In genomic region chr7:66365411-66365810, GRCm38 (mm10) we compare ENCODE assay signal across 30 mouse cellular contexts. TPM values are rescaled to one million over a fixed set of nuclear protein-coding genes. Genes with fewer than 3 reads are reported as not detected.
A peak's percentile ranks its signal among the peaks of the same experiment; 100 is the strongest.
DNase-seq lines count a peak whose midpoint lies in the region; ATAC-seq and TF ChIP-seq lines count a peak whose summit lies in the region.
"Had no signal": no experiment of that assay in that cellular context is flagged by ENCODE, and none has a peak within 500 bp of the region (broad histone marks: within the 10 kb centered on the region; RNA-seq: fewer than 3 reads in every experiment).

No protein-coding gene starts in this region.

- H3K9ac ChIP-seq in embryonic facial prominence, embryonic 13.5 days = no peak overlapping the region
- H3K9ac ChIP-seq in heart, embryonic 11.5 days (ENCODE audit: low read depth, low read length) = no peak overlapping the region
- H3K9ac ChIP-seq in lung, embryonic 15.5 days = no peak overlapping the region
- H3K9ac ChIP-seq: embryonic facial prominence, embryonic 15.5 days; heart, embryonic 12.5 days; liver, embryonic 15.5 days; neural tube, embryonic 12.5 days had no signal

- no peak for ATAC-seq in embryonic facial prominence, embryonic 13.5 days (ENCODE audit: insufficient number of reproducible peaks, insufficient read depth, low FRiP score, low TSS enrichment, low read depth)
- ATAC-seq in heart, embryonic 11.5 days (replicated peaks; ENCODE audit: insufficient number of reproducible peaks, low FRiP score, low TSS enrichment) = no peak
- ATAC-seq in lung, embryonic 15.5 days (ENCODE audit: borderline replicate concordance, extremely low read depth, low FRiP score, low TSS enrichment) = no peak
- ATAC-seq: hindbrain, postnatal 0 days had no signal

- H3K4me1 ChIP-seq in embryonic facial prominence, embryonic 13.5 days = peaks cover 9% of the 10 kb centered on the region
- peaks cover 5% of the 10 kb centered on the region; the same call in 1 of the 2 replicates for H3K4me1 ChIP-seq in embryonic facial prominence, embryonic 10.5 days
- H3K4me1 ChIP-seq in heart, embryonic 11.5 days (ENCODE audit: control insufficient read depth, insufficient read depth, low read length) = peaks cover 5% of the 10 kb centered on the region; the same call in 1 of the 2 replicates
- peaks cover 27% of the 10 kb centered on the region; the same call in 1 of the 2 replicates for H3K4me1 ChIP-seq in lung, embryonic 15.5 days
- H3K4me1 ChIP-seq in embryonic fibroblast, embryonic 13.5 days (ENCODE audit: control insufficient read depth, insufficient read depth, low read length) = peaks cover 24% of the 10 kb centered on the region
- H3K4me1 ChIP-seq: hindbrain, embryonic 10.5 days; midbrain, embryonic 10.5 days; neural tube, embryonic 12.5 days had no signal

- 72% methylated on average over 2 of the region's 2 CpGs for WGBS in embryonic facial prominence, embryonic 13.5 days
- 84% methylated on average over 2 of the region's 2 CpGs for WGBS in embryonic facial prominence, embryonic 10.5 days
- WGBS in heart, embryonic 11.5 days (ENCODE audit: insufficient replicate concordance) = 61% methylated on average over 2 of the region's 2 CpGs
- WGBS in lung, embryonic 15.5 days = 73% methylated on average over 2 of the region's 2 CpGs

- intact Hi-C loops in heart, postnatal 10 days (cut with DNase I) = no loop called here

- no peaks in the 10 kb centered on the region for H3K27me3 ChIP-seq in embryonic facial prominence, embryonic 13.5 days
- no peaks in the 10 kb centered on the region for H3K27me3 ChIP-seq in embryonic facial prominence, embryonic 10.5 days (replicated peaks; ENCODE audit: low read depth, poor library complexity, severe bottlenecking)
- H3K27me3 ChIP-seq in heart, embryonic 11.5 days (ENCODE audit: control insufficient read depth, insufficient read depth, low read length) = no peaks in the 10 kb centered on the region
- no peaks in the 10 kb centered on the region for H3K27me3 ChIP-seq in lung, embryonic 15.5 days
- H3K27me3 ChIP-seq: embryonic facial prominence, embryonic 15.5 days; heart, embryonic 12.5 days; liver, embryonic 15.5 days; neural tube, embryonic 12.5 days had no signal

- TF ChIP-seq POLR2A in embryonic fibroblast, embryonic 13.5 days (IDR thresholded peaks at IDR 0.05; ENCODE audit: low read depth, low read length) = no peak

- H3K9me3 ChIP-seq in embryonic facial prominence, embryonic 13.5 days = peaks cover 12% of the 10 kb centered on the region
- H3K9me3 ChIP-seq in embryonic facial prominence, embryonic 10.5 days = peaks cover 16% of the 10 kb centered on the region
- H3K9me3 ChIP-seq in heart, embryonic 11.5 days (replicated peaks; ENCODE audit: control insufficient read depth, low read length) = no peaks in the 10 kb centered on the region
- peaks cover 7% of the 10 kb centered on the region; the same call in 1 of the 2 replicates for H3K9me3 ChIP-seq in lung, embryonic 15.5 days

- 0 out of 2 replicates have a peak overlapping the region, but pooled peaks have one; percentile 17 for H3K27ac ChIP-seq in embryonic facial prominence, embryonic 13.5 days
- H3K27ac ChIP-seq in embryonic facial prominence, embryonic 10.5 days (replicated peaks) = no peak overlapping the region
- no peak overlapping the region for H3K27ac ChIP-seq in heart, embryonic 11.5 days (ENCODE audit: low read depth, low read length)
- H3K27ac ChIP-seq in lung, embryonic 15.5 days = peak overlapping the region; percentile 47; the same call in 1 of the 2 replicates
- peak overlapping the region; percentile 100 for H3K27ac ChIP-seq in embryonic fibroblast, embryonic 13.5 days (ENCODE audit: insufficient read depth, low read length)
- H3K27ac ChIP-seq: embryonic facial prominence, embryonic 15.5 days; hindbrain, embryonic 10.5 days; hindbrain, postnatal 0 days; liver, embryonic 15.5 days; macrophage; midbrain, embryonic 10.5 days; neural tube, embryonic 12.5 days had no signal

- peaks cover 7% of the 10 kb centered on the region for H3K36me3 ChIP-seq in embryonic facial prominence, embryonic 13.5 days
- H3K36me3 ChIP-seq in embryonic facial prominence, embryonic 10.5 days (replicated peaks) = peaks cover 3% of the 10 kb centered on the region; the same call in 1 of the 2 replicates
- no peaks in the 10 kb centered on the region for H3K36me3 ChIP-seq in heart, embryonic 11.5 days (ENCODE audit: control insufficient read depth, insufficient read depth, low read length)
- peaks cover 15% of the 10 kb centered on the region for H3K36me3 ChIP-seq in lung, embryonic 15.5 days
- H3K36me3 ChIP-seq: G1E; hindbrain, embryonic 10.5 days; midbrain, embryonic 10.5 days; neural tube, embryonic 12.5 days had no signal

- H3K4me3 ChIP-seq in embryonic facial prominence, embryonic 13.5 days = no peak overlapping the region
- no peak overlapping the region for H3K4me3 ChIP-seq in embryonic facial prominence, embryonic 10.5 days
- H3K4me3 ChIP-seq in heart, embryonic 11.5 days (ENCODE audit: low read depth, low read length) = no peak overlapping the region
- no peak overlapping the region for H3K4me3 ChIP-seq in lung, embryonic 15.5 days
- H3K4me3 ChIP-seq in embryonic fibroblast, embryonic 13.5 days (ENCODE audit: insufficient read depth, low read length) = no peak overlapping the region
- H3K4me3 ChIP-seq: embryonic facial prominence, embryonic 15.5 days; heart, embryonic 12.5 days; hindbrain, embryonic 10.5 days; liver, embryonic 15.5 days; midbrain, embryonic 10.5 days; neural tube, embryonic 12.5 days had no signal

- no peak for DNase-seq in embryonic facial prominence, embryonic 10.5 days (ENCODE audit: low spot score)
- peak; percentile 26 to 32 for DNase-seq in heart, postnatal 10 days
- DNase-seq in lung, postnatal 14 days = no peak
- no peak for DNase-seq in spleen, postnatal 14 days (ENCODE audit: low spot score in 2 of 2)
- DNase-seq: cerebellum, adult 11 months; cerebellum, postnatal 14 days; kidney, adult 18-20 months; spleen, adult 18-20 months; thymus, adult 18-20 months had no signal

- H3K4me2 ChIP-seq in embryonic facial prominence, embryonic 13.5 days = no peak overlapping the region
- H3K4me2 ChIP-seq in heart, embryonic 11.5 days = no peak overlapping the region
- H3K4me2 ChIP-seq in lung, embryonic 15.5 days = no peak overlapping the region
- H3K4me2 ChIP-seq: embryonic facial prominence, embryonic 15.5 days; heart, embryonic 12.5 days; liver, embryonic 15.5 days; neural tube, embryonic 12.5 days had no signal

- no peak for TF ChIP-seq CTCF in embryonic fibroblast, embryonic 13.5 days (IDR thresholded peaks at IDR 0.05; ENCODE audit: borderline replicate concordance, insufficient read depth, low read length)

RNA-seq across cellular contexts. Expression of gene Gm10974, which starts 0.3 kb away (rescaled TPM):
- not detected in 2 replicates for polyA plus RNA-seq in embryonic facial prominence, embryonic 13.5 days (2015; fragmentation: Nextera tagmentation; extraction: Ambion mirVana)
- polyA plus RNA-seq in embryonic facial prominence, embryonic 10.5 days (2016; fragmentation: Nextera tagmentation; extraction: Ambion mirVana) = not detected in 2 replicates
- total RNA-seq in heart, postnatal 10 days (2021) = not detected
- not detected in 2 replicates for polyA plus RNA-seq in heart, embryonic 11.5 days (2014; fragmentation: Nextera tagmentation; extraction: Ambion mirVana)
- not detected in 2 replicates for polyA plus RNA-seq in lung, embryonic 15.5 days (2015; fragmentation: Nextera tagmentation; extraction: Ambion mirVana)
- not detected in 2 replicates for polyA plus RNA-seq in embryonic fibroblast, embryonic 13.5 days (2011; ENCODE audit: insufficient read length, low read depth, missing spikeins)
- total RNA-seq: adrenal gland, postnatal 14 days; G1E; gastrocnemius, adult 8-10 months; hindbrain, postnatal 0 days; left cerebral cortex, adult 8-10 months; monocyte, adult 5-6 weeks had no signal
- polyA plus RNA-seq: brain, embryonic 14.5 days; embryonic facial prominence, embryonic 15.5 days; forebrain, embryonic 11.5 days; G1E; heart, embryonic 12.5 days; hindbrain, embryonic 10.5 days; hindbrain, postnatal 0 days; limb, embryonic 11.5 days; liver, embryonic 15.5 days; macrophage; midbrain, embryonic 10.5 days; neural tube, embryonic 12.5 days; stomach, embryonic 14.5 days had no signal

RNA-seq across cellular contexts. Expression of gene Lrrk1, which starts 22.7 kb away (rescaled TPM):
- polyA plus RNA-seq in embryonic facial prominence, embryonic 13.5 days (2015; fragmentation: Nextera tagmentation; extraction: Ambion mirVana) = 14.3 and 15.8 TPM in 2 replicates
- polyA plus RNA-seq in embryonic facial prominence, embryonic 10.5 days (2016; fragmentation: Nextera tagmentation; extraction: Ambion mirVana) = 8.5 and 8.7 TPM in 2 replicates
- 10 to 100 TPM; 11.9 to 13.3 TPM for total RNA-seq in heart, postnatal 10 days (2021)
- 6.3 and 7.8 TPM in 2 replicates for polyA plus RNA-seq in heart, embryonic 11.5 days (2014; fragmentation: Nextera tagmentation; extraction: Ambion mirVana)
- 23.2 and 26.0 TPM in 2 replicates for polyA plus RNA-seq in lung, embryonic 15.5 days (2015; fragmentation: Nextera tagmentation; extraction: Ambion mirVana)
- polyA plus RNA-seq in embryonic fibroblast, embryonic 13.5 days (2011; ENCODE audit: insufficient read length, low read depth, missing spikeins) = 31.0 and 39.9 TPM in 2 replicates
- polyA plus RNA-seq: G1E had no signal

Comparison
In these comparisons a context has a peak if more than half of its experiments do, and no peak if none do; other contexts are left out.
1. H3K27ac ChIP-seq: peak in embryonic facial prominence, embryonic 13.5 days (single experiment), lung, embryonic 15.5 days (single experiment) and embryonic fibroblast, embryonic 13.5 days (single experiment); none in embryonic facial prominence, embryonic 10.5 days (single experiment) and heart, embryonic 11.5 days (single experiment).
2. DNase-seq: peak in heart, postnatal 10 days (2 of 2); none in embryonic facial prominence, embryonic 10.5 days (single experiment), lung, postnatal 14 days (single experiment) and spleen, postnatal 14 days (0 of 2).